Mouse (Mus musculus): ENCODE measurements at regions not wholly inside any gene's neighbourhood (a gene's known extent, or its start where the extent isn't known, plus 50 kb on each side); places are given as distances from the start of the nearest gene placed in this dataset.

DNA sequence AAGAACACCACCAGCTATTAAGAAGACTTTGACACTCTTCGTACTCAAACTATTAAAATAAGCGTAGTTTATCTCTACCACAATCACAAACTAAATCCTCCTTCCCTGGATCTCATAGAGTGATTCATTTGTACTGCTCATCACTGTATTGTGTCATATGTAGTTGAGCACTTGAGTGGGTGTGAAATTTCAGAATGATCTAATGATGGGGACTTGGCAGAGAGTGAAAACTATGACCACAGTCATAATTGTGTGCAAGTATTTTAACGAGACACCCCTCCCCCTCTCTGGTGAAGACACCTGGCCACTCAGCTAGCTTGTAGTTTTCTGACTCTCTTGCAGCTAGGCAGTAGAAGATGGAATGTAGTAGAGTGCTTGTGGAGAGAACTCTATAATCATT is 80.2 kb upstream of the Cxcr4 start:
- 94% methylated on average over 3 of the region's 3 CpGs for WGBS
- H3K27ac ChIP-seq (replicated peaks; ENCODE audit: low read depth, low read length): no peak overlapping the region

DNA sequence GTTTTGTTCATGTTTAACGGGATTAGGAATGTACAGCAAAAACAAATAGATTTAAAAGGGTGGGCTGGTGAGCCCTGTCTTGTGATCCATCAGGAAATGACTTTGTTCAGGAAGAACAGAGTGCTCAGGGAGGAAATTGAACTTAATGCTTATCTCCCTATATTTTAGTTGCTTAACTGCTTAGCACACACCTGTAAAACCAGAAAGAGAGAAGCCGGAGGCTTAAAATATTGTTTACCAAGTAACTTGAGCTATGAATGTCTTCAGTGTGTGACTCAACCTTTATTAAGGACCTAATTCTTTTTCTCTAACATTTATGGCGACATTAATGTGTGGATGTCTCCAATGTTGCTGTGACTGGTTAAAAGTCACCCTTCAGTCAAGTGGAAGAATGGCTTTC is 79.4 kb upstream of the Cxcr4 start:
- H3K27me3 ChIP-seq (replicated peaks; ENCODE audit: control insufficient read depth, insufficient read depth, low read length): no peaks in the 10 kb centered on the region
- DNase-seq (ENCODE audit: low spot score) (peak; percentile 55), ATAC-seq (ENCODE audit: low read depth) (peak; percentile 44; the same call in 1 of the 2 replicates)
- H3K36me3 ChIP-seq (ENCODE audit: control insufficient read depth, insufficient read depth, low read length): no peaks in the 10 kb centered on the region
- no peak overlapping the region for H3K27ac ChIP-seq (replicated peaks; ENCODE audit: low read depth, low read length)
- H3K4me3 ChIP-seq (ENCODE audit: low read depth, low read length): no peak overlapping the region
- 68% methylated on average over 3 of the region's 3 CpGs for WGBS
- no peak overlapping the region for H3K9ac ChIP-seq (ENCODE audit: low read depth, low read length)
- H3K9me3 ChIP-seq (ENCODE audit: control insufficient read depth, low read length): no peaks in the 10 kb centered on the region
- H3K4me1 ChIP-seq (ENCODE audit: control insufficient read depth, insufficient read depth, low read length): no peaks in the 10 kb centered on the region
- no peak overlapping the region for H3K4me2 ChIP-seq (ENCODE audit: low read depth, low read length)

More for the DNA sequence above, 80.2 kb upstream of the Cxcr4 start:
- no peaks in the 10 kb centered on the region for H3K36me3 ChIP-seq (ENCODE audit: control insufficient read depth, insufficient read depth, low read length)
- no peak overlapping the region for H3K9ac ChIP-seq (ENCODE audit: low read depth, low read length)
- ATAC-seq (ENCODE audit: low read depth) (no peak), DNase-seq (ENCODE audit: low spot score) (no peak)
- H3K4me1 ChIP-seq (ENCODE audit: control insufficient read depth, insufficient read depth, low read length): no peaks in the 10 kb centered on the region
- H3K27me3 ChIP-seq (replicated peaks; ENCODE audit: control insufficient read depth, insufficient read depth, low read length): no peaks in the 10 kb centered on the region
- H3K9me3 ChIP-seq (ENCODE audit: control insufficient read depth, low read length): no peaks in the 10 kb centered on the region
- H3K4me3 ChIP-seq (ENCODE audit: low read depth, low read length): no peak overlapping the region
- no peak overlapping the region for H3K4me2 ChIP-seq (ENCODE audit: low read depth, low read length)

DNA sequence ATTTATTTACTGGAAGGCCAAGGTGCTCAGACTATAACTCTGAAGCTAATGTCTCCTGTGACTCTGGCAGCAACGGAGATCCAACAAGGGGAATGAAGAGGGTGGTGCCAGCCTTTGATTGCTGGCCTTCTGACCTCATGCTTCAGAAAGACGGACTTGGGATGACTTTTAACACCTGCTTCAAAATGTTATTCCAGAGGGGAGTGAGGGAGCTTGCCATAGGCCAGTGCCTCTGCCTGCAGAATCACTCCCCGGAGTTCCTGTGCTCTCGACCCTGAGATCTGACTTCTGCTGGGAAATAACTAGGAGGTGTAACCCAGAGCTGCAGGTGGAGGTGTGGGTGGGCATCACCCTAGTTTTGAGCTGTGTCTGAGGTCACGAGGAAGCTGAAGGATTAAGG is 78.9 kb upstream of the Cxcr4 start:
- 47% methylated on average over 5 of the region's 5 CpGs for WGBS
- H3K27ac ChIP-seq (replicated peaks; ENCODE audit: low read depth, low read length): no peak overlapping the region

DNA sequence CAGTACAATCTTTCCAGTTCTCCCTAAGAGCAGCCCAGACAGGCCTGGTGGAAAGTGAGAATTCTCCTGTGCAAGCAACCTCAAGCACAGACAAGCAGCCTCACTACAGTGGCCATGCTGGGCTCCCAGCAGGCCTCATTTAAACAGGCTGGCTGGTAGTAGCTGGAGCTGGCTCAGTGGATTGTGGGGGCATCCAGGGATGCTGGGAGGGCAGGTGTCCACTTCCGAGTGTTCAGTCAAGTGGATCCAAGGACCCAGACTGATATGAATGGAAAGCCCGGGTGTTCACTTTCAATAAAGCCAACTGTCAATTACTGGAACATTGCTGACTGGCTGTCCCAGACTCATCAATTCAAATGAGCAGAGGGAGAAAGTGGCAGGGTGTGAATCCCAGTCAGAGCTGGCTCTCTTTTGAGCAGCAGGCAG is 77.2 kb upstream of the Cxcr4 start:
- WGBS: 45% methylated on average over 2 of the region's 2 CpGs
- Histone ChIP-seq H3K9ac (ENCODE audit: low read depth, low read length) (no peak overlapping the region), H3K36me3 (ENCODE audit: control insufficient read depth, insufficient read depth, low read length) (no peaks in the 10 kb centered on the region), H3K27me3 (replicated peaks; ENCODE audit: control insufficient read depth, insufficient read depth, low read length) (no peaks in the 10 kb centered on the region), H3K9me3 (ENCODE audit: control insufficient read depth, low read length) (no peaks in the 10 kb centered on the region), H3K27ac (replicated peaks; ENCODE audit: low read depth, low read length) (no peak overlapping the region), H3K4me3 (ENCODE audit: low read depth, low read length) (no peak overlapping the region), H3K4me2 (ENCODE audit: low read depth, low read length) (no peak overlapping the region), H3K4me1 (ENCODE audit: control insufficient read depth, insufficient read depth, low read length) (no peaks in the 10 kb centered on the region)
- DNase-seq (ENCODE audit: low spot score): no peak
- peak; percentile 33; the same call in 1 of the 2 replicates for ATAC-seq (ENCODE audit: low read depth)

More for the DNA sequence above, 78.9 kb upstream of the Cxcr4 start:
- Histone ChIP-seq H3K36me3 (ENCODE audit: control insufficient read depth, insufficient read depth, low read length) (no peaks in the 10 kb centered on the region), H3K27me3 (replicated peaks; ENCODE audit: control insufficient read depth, insufficient read depth, low read length) (no peaks in the 10 kb centered on the region), H3K4me1 (ENCODE audit: control insufficient read depth, insufficient read depth, low read length) (no peaks in the 10 kb centered on the region), H3K4me2 (ENCODE audit: low read depth, low read length) (no peak overlapping the region), H3K9ac (ENCODE audit: low read depth, low read length) (no peak overlapping the region), H3K9me3 (ENCODE audit: control insufficient read depth, low read length) (no peaks in the 10 kb centered on the region), H3K4me3 (ENCODE audit: low read depth, low read length) (no peak overlapping the region)
- DNase-seq (ENCODE audit: low spot score): no peak
- ATAC-seq (ENCODE audit: low read depth): no peak

DNA sequence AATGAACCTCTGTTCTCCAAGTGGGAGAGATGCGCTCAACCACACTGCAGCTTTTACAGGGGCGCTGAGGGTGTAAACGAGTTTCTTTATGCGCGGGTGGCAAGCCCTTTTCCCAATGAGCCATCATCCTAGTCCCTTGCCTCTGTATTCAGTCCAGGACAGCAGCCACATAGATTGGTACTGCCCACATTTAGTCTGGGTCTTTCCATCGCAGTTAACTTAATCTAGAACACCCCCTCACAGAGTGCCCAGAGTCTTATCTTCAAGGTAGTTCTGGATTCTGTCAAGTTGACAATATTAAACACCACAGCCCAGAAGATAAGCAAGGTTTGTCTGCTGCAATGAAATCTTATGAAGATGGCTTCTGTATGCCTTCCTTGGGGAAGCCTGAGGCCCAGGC is 76.6 kb upstream of the Cxcr4 start:
- no peaks in the 10 kb centered on the region for H3K36me3 ChIP-seq (ENCODE audit: control insufficient read depth, insufficient read depth, low read length)
- ATAC-seq (ENCODE audit: low read depth): no peak
- H3K4me1 ChIP-seq (ENCODE audit: control insufficient read depth, insufficient read depth, low read length): no peaks in the 10 kb centered on the region
- H3K27ac ChIP-seq (replicated peaks; ENCODE audit: low read depth, low read length): no peak overlapping the region
- H3K9ac ChIP-seq (ENCODE audit: low read depth, low read length): no peak overlapping the region
- H3K4me2 ChIP-seq (ENCODE audit: low read depth, low read length): no peak overlapping the region
- no peak for DNase-seq (ENCODE audit: low spot score)
- 91% methylated on average over 6 of the region's 6 CpGs for WGBS
- H3K9me3 ChIP-seq (ENCODE audit: control insufficient read depth, low read length): no peaks in the 10 kb centered on the region
- H3K27me3 ChIP-seq (replicated peaks; ENCODE audit: control insufficient read depth, insufficient read depth, low read length): no peaks in the 10 kb centered on the region
- no peak overlapping the region for H3K4me3 ChIP-seq (ENCODE audit: low read depth, low read length)

DNA sequence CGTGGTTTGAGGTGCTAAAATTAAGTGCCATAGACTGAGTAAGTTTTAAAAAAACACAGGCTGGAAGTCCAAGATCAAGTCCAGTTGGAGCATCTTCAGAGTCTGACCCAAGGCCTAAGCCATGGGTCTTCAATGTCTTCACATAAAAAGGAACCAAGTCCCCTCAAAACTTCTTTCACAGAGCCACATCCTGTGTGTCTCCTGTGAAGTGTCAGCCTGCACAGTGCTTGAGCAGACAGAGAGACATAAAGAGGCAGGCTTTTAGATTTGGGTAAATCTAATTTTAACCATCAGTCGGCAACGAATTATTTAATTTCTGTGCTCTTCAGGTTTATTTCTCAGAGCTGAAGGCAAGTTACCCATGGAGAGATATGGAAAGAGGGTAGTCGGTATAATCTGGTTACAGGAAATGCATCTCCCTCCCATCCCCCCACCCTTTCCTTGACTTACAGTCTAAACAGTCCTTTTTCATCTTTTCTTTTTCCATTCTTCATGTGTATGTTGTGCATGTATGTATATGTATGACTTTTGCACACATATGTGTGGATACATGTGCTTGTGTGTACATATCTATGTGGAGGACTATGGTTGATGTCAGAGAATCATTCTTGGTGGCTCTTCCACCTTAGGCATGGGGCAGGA is 75.1 kb upstream of the Cxcr4 start:
- Histone ChIP-seq H3K4me3 (ENCODE audit: low read depth, low read length) (no peak overlapping the region), H3K27me3 (replicated peaks; ENCODE audit: control insufficient read depth, insufficient read depth, low read length) (no peaks in the 10 kb centered on the region), H3K9me3 (ENCODE audit: control insufficient read depth, low read length) (no peaks in the 10 kb centered on the region), H3K9ac (ENCODE audit: low read depth, low read length) (no peak overlapping the region), H3K4me1 (ENCODE audit: control insufficient read depth, insufficient read depth, low read length) (no peaks in the 10 kb centered on the region), H3K4me2 (ENCODE audit: low read depth, low read length) (no peak overlapping the region), H3K27ac (replicated peaks; ENCODE audit: low read depth, low read length) (no peak overlapping the region), H3K36me3 (ENCODE audit: control insufficient read depth, insufficient read depth, low read length) (no peaks in the 10 kb centered on the region)
- 82% methylated on average over 4 of the region's 4 CpGs for WGBS
- no peak for ATAC-seq (ENCODE audit: low read depth)
- DNase-seq (ENCODE audit: low spot score): no peak

DNA sequence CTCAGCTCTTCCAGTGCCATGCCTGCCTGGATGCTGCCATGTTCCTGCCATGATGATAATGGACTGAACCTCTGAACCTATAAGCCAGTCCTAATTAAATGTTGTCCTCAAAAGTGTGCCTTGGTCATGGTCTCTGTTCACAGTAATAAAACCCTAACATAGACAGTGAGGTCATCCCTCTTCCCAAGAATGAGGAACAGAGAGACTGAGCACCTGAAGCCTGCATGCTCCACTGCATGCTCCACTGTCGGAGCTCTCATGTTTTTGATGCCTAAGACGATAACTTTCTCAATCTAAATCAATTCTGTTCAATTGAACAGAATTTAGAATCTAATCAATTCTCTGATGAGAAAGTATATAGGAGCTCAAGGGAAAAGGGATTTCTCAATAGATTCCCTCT is 71.1 kb upstream of the Cxcr4 start:
- H3K27ac ChIP-seq (replicated peaks; ENCODE audit: low read depth, low read length): no peak overlapping the region
- H3K4me3 ChIP-seq (ENCODE audit: low read depth, low read length): no peak overlapping the region
- 93% methylated on average over 2 of the region's 2 CpGs for WGBS
- H3K27me3 ChIP-seq (replicated peaks; ENCODE audit: control insufficient read depth, insufficient read depth, low read length): no peaks in the 10 kb centered on the region
- H3K36me3 ChIP-seq (ENCODE audit: control insufficient read depth, insufficient read depth, low read length): no peaks in the 10 kb centered on the region
- no peak overlapping the region for H3K4me2 ChIP-seq (ENCODE audit: low read depth, low read length)
- H3K9ac ChIP-seq (ENCODE audit: low read depth, low read length): no peak overlapping the region
- DNase-seq (ENCODE audit: low spot score): no peak
- no peaks in the 10 kb centered on the region for H3K4me1 ChIP-seq (ENCODE audit: control insufficient read depth, insufficient read depth, low read length)
- H3K9me3 ChIP-seq (ENCODE audit: control insufficient read depth, low read length): no peaks in the 10 kb centered on the region
- no peak for ATAC-seq (ENCODE audit: low read depth)

DNA sequence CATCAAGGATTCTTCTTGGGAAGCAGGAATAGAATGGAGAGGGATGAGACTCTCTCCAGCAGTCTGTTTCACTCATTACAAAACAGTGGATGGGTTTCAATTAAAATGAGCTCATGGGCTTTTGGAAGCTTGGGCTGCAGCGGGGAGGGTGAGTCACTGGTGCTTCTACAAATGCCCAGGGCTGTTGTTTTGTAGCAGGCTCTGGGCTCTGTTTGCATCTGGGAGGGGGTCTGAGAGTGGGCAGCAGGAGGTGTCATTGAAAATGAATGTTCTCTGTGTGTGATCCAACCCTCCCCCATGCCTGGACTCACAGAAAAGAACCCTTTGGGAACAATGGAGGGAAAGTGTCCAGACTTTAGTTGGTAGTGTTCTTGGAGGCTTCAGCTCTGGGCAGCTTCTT is 67.8 kb upstream of the Cxcr4 start:
- Histone ChIP-seq H3K9ac (ENCODE audit: low read depth, low read length) (no peak overlapping the region), H3K9me3 (ENCODE audit: control insufficient read depth, low read length) (no peaks in the 10 kb centered on the region), H3K4me2 (ENCODE audit: low read depth, low read length) (no peak overlapping the region), H3K27ac (replicated peaks; ENCODE audit: low read depth, low read length) (no peak overlapping the region), H3K4me3 (ENCODE audit: low read depth, low read length) (no peak overlapping the region), H3K27me3 (replicated peaks; ENCODE audit: control insufficient read depth, insufficient read depth, low read length) (no peaks in the 10 kb centered on the region), H3K4me1 (ENCODE audit: control insufficient read depth, insufficient read depth, low read length) (no peaks in the 10 kb centered on the region), H3K36me3 (ENCODE audit: control insufficient read depth, insufficient read depth, low read length) (no peaks in the 10 kb centered on the region)
- 63% methylated on average over 1 of the region's 1 CpGs for WGBS
- DNase-seq (ENCODE audit: low spot score): no peak
- ATAC-seq (ENCODE audit: low read depth): no peak

DNA sequence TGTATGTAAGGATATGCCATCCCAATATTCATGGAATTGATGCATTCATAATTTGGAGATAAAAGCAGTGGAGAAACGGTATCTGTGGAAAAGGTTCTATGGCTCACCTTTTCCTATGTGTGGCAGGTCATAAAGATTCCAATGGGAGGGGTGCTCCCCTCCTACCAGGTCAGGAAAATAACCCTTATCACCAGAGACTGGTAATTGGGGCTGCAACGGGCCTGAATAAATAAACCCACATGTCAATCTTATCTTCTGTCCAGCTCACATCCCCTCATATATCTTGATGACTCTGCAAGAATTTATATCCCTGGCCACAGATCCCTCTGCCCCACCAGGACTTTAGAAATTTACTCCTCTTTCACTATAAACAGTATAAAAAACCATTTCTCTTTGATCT is 66.7 kb upstream of the Cxcr4 start:
- DNase-seq (ENCODE audit: low spot score) (no peak), ATAC-seq (ENCODE audit: low read depth) (no peak)
- WGBS: 58% methylated on average over 2 of the region's 2 CpGs
- Histone ChIP-seq H3K27ac (replicated peaks; ENCODE audit: low read depth, low read length) (no peak overlapping the region), H3K36me3 (ENCODE audit: control insufficient read depth, insufficient read depth, low read length) (no peaks in the 10 kb centered on the region), H3K4me2 (ENCODE audit: low read depth, low read length) (no peak overlapping the region), H3K4me3 (ENCODE audit: low read depth, low read length) (no peak overlapping the region), H3K9ac (ENCODE audit: low read depth, low read length) (no peak overlapping the region), H3K4me1 (ENCODE audit: control insufficient read depth, insufficient read depth, low read length) (no peaks in the 10 kb centered on the region), H3K9me3 (ENCODE audit: control insufficient read depth, low read length) (no peaks in the 10 kb centered on the region), H3K27me3 (replicated peaks; ENCODE audit: control insufficient read depth, insufficient read depth, low read length) (no peaks in the 10 kb centered on the region)
